Mouse (Mus musculus) liver, embryonic 16.5 days (tissue): ENCODE results near the gene Sept5. TPM values are rescaled to one million over a fixed set of nuclear protein-coding genes. Genes with fewer than 3 reads are reported as not detected.

Source experiments
- ATAC-seq: fragments of 200-750 bp; cut with Nextera tagmentation; 2 replicates; pipeline ENCODE4 v1.8.0; 2017; ENCODE audit warnings: low read depth, mild to moderate bottlenecking, moderate number of reproducible peaks, moderate library complexity
- H3K27ac ChIP-seq: fragments of 300-500 bp; sonication (generic); 2 replicates; pipeline ENCODE4 v1.5.1; 2014; ENCODE audit warnings: mild to moderate bottlenecking, low read length
- H3K27me3 ChIP-seq: fragments of 300-500 bp; sonication (generic); 2 replicates; pipeline ENCODE4 v1.6.1; 2014; ENCODE audit warnings: low read depth, low read length, mixed read lengths; ENCODE audit not compliant: control insufficient read depth, insufficient read depth
- H3K36me3 ChIP-seq: fragments of 300-500 bp; sonication (generic); 2 replicates; pipeline ENCODE4 v1.6.1; 2014; ENCODE audit warnings: mild to moderate bottlenecking; ENCODE audit not compliant: control insufficient read depth, insufficient read depth
- H3K4me1 ChIP-seq: fragments of 300-500 bp; sonication (generic); 2 replicates; pipeline ENCODE4 v1.6.1; 2014; ENCODE audit warnings: low read depth, low read length, mixed read lengths; ENCODE audit not compliant: control insufficient read depth
- H3K4me2 ChIP-seq: fragments of 300-500 bp; sonication (generic); 2 replicates; pipeline ENCODE4 v1.6.1; 2014; ENCODE audit warnings: low read depth, low read length, mixed read lengths
- H3K4me3 ChIP-seq: fragments of 300-500 bp; sonication (generic); 2 replicates; pipeline ENCODE4 v1.5.1; 2014; ENCODE audit warnings: low read depth, mild to moderate bottlenecking, low read length
- H3K9ac ChIP-seq: fragments of 300-500 bp; sonication (generic); 2 replicates; pipeline ENCODE4 v1.6.1; 2014; ENCODE audit warnings: low read depth, low read length
- H3K9me3 ChIP-seq: fragments of 300-500 bp; sonication (generic); replicated peaks from 2 replicates; pipeline ENCODE4 v1.6.1; 2016; ENCODE audit warnings: low read length; ENCODE audit not compliant: control insufficient read depth
- WGBS: fragments of 180-500 bp; shearing (Covaris S2); extraction: QIAGEN DNeasy Blood & Tissue Kit; methylation state at CpG from one replicate; pipeline ENCODE4 v1.1.7; 2014; ENCODE audit not compliant: insufficient replicate concordance; 5-methylcytosine and 5-hydroxymethylcytosine counted together
- polyA plus RNA-seq: library from polyadenylated mRNA; unstranded; fragments of >200 nt; fragmentation: Nextera tagmentation; extraction: Ambion mirVana; gene quantifications from 2 replicates; pipeline ENCODE4 v1.2.1, GENCODE M21; 2015

The Sept5 gene
- 3.0 and 4.2 TPM in 2 replicates for polyA plus RNA-seq

DNA sequence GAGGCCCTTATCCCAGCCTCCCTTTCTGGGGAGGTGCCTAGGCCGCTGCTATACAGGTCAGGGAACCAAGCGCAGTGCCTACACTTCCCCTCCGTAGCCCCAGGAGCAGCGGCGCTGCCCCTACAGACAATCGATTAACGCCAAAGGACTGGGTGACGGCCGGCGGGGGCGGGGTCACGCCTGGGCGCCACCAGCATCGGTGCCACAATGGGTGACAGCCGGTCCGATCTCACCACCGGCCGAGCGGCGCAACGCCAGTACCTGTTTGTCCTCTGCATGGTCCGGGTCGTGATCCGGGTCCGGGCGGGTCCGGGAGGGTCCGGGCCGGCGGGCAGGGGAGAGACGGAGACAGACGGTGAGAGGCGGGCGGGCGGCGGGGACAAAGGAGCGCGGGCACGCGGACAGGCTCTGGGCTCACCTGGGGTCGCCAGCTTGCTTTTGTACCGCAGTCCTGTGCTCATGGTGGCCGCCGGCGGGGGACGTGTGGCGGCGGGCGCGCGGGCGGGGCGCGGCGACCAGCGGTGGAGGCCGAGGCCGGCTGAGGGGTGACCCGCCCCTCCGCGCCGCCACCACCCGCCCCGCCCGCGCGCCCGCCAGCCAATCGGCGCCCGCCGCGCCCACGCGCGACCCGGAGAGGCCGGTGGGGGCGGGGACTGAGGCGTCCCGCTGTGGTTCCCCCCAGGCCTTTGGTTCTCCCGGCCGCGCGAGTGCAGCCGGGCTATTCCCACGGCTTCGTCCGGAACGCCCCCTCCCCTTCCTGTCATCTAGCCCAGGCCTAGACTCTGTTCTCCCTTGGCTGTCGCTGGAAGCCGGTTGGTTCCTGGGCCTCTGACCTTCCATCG lies at the start of gene Sept5:
TSS of gene Sept5 (minus strand) at position 565 of the 842 bp plus-strand sequence.
- peak; percentile 61 for ATAC-seq
- no peak within 1 kb of the TSS for H3K27ac ChIP-seq
- peak within 1 kb of the TSS; percentile 67 for H3K4me3 ChIP-seq
- H3K9me3 ChIP-seq: no peaks in the 10 kb centered on the region
- H3K9ac ChIP-seq: peak within 1 kb of the TSS; percentile 48
- peaks cover 69% of the 10 kb centered on the region for H3K27me3 ChIP-seq
- WGBS: under 1% methylated on average over 78 of the region's 93 CpGs
- peaks cover 12% of the 10 kb centered on the region for H3K4me1 ChIP-seq
- no peaks in the 10 kb centered on the region for H3K36me3 ChIP-seq
- peak within 1 kb of the TSS; percentile 77 for H3K4me2 ChIP-seq

DNA sequence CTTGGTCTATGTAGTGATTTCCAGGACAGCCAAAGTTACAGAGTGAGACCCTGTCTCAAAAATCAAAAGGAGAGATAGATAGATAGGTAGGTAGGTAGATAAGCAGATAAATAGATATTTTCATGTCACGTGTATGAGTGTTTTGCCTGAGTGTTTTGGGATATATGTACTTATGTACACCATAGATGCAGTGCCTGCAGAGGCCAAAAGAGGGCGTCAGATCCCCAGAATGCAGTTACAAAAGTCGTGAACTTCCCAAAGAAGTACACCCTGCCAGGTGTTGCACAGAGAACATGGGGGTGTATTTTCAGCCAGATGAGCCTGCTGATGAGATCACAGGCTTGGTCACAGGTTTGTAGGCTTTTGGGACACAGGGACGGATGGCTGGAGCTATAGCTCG lies 49.4 kb upstream of the Sept5 start:
- 42% methylated on average over 5 of the region's 5 CpGs for WGBS
- no peak overlapping the region for H3K9ac ChIP-seq
- no peak for ATAC-seq
- no peak overlapping the region for H3K4me3 ChIP-seq
- no peak overlapping the region for H3K27ac ChIP-seq
- H3K4me2 ChIP-seq: no peak overlapping the region
- H3K4me1 ChIP-seq: no peaks in the 10 kb centered on the region
- no peaks in the 10 kb centered on the region for H3K36me3 ChIP-seq
- no peaks in the 10 kb centered on the region for H3K27me3 ChIP-seq
- H3K9me3 ChIP-seq: no peaks in the 10 kb centered on the region

DNA sequence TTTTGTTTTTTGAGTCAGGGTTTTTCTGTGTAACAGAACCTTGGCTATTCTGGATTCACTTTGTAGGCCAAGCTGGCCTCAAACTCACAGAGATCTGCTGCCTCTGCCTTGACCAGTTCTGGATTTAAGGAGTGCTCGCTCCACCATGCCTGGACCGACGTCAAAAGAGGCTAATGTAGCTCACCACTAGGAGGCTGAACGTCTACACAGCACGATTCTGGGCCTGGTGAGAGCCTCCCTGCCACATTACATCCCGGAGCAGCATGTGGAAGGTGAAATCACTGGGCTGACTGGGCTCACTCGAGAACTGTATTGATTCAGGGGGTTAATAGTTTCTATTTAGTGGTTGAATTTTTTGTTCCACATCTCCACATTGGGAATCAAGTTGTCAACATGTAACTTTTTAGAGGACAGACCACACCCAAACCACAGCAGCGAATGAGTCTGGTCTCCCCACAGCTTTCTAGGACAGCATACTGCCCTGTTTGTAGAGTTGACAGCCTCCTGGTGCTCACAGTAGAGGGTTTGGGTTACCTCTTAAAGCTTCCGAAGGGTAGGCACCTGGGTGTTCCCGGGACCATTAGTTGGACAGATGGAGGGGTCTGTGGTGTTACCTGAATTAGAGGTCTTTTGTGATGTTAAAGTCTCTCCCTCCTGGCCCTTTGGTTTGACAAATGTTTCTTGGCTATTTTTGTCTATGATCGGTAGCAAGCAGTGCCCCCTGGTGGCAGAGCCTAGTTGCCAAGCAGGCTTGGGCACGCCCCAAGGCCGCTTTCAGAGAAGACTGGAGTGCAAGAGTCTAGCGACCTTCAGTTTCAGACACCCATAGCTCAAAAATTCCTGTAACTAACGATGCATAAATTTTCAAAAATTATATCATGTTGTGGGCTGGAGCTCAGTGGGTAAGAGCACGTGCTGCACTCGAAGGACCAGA lies 48.3 kb upstream of the Sept5 start:
- no peak for ATAC-seq
- H3K27ac ChIP-seq: no peak overlapping the region
- H3K4me1 ChIP-seq: no peaks in the 10 kb centered on the region
- no peaks in the 10 kb centered on the region for H3K36me3 ChIP-seq
- WGBS: 27% methylated on average over 17 of the region's 17 CpGs
- no peak overlapping the region for H3K4me3 ChIP-seq
- H3K9ac ChIP-seq: no peak overlapping the region
- H3K9me3 ChIP-seq: no peaks in the 10 kb centered on the region
- H3K4me2 ChIP-seq: no peak overlapping the region
- no peaks in the 10 kb centered on the region for H3K27me3 ChIP-seq

DNA sequence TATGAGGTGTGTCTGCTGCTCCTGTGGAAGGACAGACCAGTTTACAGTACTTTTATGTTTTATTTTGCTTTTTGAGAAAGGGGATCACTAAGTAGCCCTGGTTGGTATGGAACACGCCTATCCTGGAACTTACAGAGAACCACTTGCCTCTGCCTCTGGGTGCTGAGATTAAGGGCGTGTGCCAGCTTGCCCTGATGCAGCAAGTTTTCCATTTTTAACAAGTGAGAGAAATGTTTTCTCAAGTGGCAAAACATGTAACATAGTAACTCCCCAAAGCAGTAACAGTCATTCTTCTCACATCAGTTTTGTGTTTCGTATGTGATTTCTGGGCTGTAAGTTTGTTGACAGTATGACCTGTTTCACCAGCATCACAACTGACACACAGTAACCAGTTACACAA lies 43.3 kb upstream of the Sept5 start:
- H3K4me3 ChIP-seq: no peak overlapping the region
- WGBS: 56% methylated on average over 3 of the region's 3 CpGs
- no peak overlapping the region for H3K9ac ChIP-seq
- no peak for ATAC-seq
- H3K4me1 ChIP-seq: no peaks in the 10 kb centered on the region
- H3K9me3 ChIP-seq: no peaks in the 10 kb centered on the region
- H3K27me3 ChIP-seq: no peaks in the 10 kb centered on the region
- no peak overlapping the region for H3K4me2 ChIP-seq
- no peak overlapping the region for H3K27ac ChIP-seq
- no peaks in the 10 kb centered on the region for H3K36me3 ChIP-seq

DNA sequence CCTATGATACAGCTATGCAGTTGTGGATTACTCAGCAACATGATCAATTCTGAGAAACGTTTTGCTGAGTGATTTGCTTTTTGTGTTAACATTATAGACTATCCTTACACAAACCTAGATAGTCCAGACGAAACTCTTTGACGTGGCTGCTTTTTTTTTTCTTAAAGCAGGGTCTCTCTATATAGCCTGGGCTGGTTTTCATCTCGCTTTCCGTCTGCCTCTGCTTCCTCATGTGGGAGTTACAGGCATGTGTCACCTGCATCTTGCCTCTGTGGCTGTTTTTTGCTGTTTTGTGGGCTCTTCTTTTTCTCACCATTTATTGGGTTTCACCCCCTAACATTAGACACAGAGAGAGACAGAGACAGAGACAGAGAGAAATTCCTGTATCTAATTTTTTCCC lies 42.3 kb upstream of the Sept5 start:
- no peak for ATAC-seq
- H3K36me3 ChIP-seq: no peaks in the 10 kb centered on the region
- H3K9ac ChIP-seq: no peak overlapping the region
- no peaks in the 10 kb centered on the region for H3K27me3 ChIP-seq
- 43% methylated on average over 5 of the region's 5 CpGs for WGBS
- no peaks in the 10 kb centered on the region for H3K9me3 ChIP-seq
- H3K4me3 ChIP-seq: no peak overlapping the region
- no peak overlapping the region for H3K27ac ChIP-seq
- H3K4me2 ChIP-seq: no peak overlapping the region
- no peaks in the 10 kb centered on the region for H3K4me1 ChIP-seq

DNA sequence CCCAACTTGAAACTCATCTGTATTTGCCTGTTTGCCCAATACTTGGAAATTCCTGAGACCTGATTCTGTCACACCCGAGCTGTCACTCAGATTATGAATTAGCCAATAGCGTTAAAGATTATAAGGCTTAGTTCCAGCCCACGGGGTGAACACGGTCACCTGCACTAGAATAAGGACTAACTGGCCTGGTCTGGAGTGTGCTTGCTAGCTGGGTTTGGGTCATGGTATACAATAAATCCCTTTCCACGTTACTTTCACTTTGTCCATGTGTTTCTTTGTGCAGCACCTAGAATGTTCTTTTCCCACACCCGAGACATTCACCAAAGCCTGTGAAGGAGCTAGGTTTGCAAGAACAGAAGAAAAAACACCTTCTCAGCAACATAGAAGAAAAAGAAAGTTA lies 40.2 kb upstream of the Sept5 start:
- H3K9me3 ChIP-seq: no peaks in the 10 kb centered on the region
- no peaks in the 10 kb centered on the region for H3K36me3 ChIP-seq
- no peak for ATAC-seq
- H3K27me3 ChIP-seq: no peaks in the 10 kb centered on the region
- H3K4me1 ChIP-seq: no peaks in the 10 kb centered on the region
- H3K9ac ChIP-seq: no peak overlapping the region
- no peak overlapping the region for H3K4me3 ChIP-seq
- WGBS: 54% methylated on average over 6 of the region's 6 CpGs
- no peak overlapping the region for H3K4me2 ChIP-seq
- no peak overlapping the region for H3K27ac ChIP-seq

DNA sequence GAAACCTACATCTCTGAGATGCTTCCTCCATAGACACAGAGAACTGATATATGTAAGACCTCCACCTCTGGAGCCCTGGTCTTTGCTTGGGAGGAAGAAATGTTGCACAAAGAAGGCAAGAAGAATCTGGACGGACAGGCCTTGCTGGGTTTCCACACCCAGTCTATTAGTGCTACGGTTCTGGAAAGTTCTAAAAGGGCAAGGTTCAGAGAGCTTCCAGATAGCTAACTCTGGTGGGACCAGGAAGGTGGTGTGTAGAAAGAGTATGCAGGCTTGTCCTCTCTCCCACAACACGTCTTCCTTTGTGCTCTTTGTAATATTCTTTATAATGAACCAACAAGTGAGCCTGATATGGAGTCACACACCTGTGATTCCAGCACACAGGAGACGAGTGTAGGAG lies 28.8 kb upstream of the Sept5 start:
- Histone ChIP-seq H3K4me3 (no peak overlapping the region), H3K4me2 (no peak overlapping the region), H3K4me1 (no peaks in the 10 kb centered on the region), H3K36me3 (no peaks in the 10 kb centered on the region), H3K27ac (no peak overlapping the region), H3K9ac (no peak overlapping the region), H3K9me3 (no peaks in the 10 kb centered on the region), H3K27me3 (no peaks in the 10 kb centered on the region)
- WGBS: 47% methylated on average over 4 of the region's 4 CpGs
- ATAC-seq: no peak

DNA sequence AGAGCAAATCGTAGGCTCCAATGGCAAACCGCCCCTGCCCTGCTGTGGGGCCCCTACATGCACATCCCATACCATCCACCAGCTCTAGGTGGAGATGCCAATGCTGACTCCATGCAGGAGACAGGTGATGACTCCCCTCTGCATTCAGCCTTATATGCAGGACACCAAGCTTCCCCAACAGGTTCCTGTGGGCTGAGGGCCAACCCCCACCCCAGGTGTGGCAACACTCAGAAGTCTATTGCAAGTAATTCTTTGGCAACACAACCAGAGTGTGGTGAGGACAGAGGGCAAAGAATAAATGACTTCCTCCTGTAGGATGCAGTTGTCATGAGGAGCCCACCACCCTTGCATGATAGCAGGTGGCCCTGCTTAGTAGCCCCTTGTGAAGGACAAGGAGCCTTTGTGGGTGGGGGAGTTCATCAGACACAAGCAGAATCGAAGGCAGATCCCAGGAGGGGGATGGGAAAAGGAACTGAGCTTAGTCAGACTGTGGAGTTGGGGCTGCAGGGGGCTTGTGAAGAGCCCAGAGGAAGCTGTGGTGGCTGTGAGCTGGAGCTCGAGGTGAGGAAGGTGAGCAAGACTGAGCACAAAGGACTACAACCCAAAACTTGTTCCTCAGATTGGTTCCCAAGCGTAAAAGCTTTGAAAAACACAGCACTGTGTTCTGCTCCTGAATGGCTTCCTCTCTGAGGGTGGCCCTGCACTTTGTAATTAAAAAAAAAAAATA lies 25.8 kb upstream of the Sept5 start:
- Histone ChIP-seq H3K27me3 (no peaks in the 10 kb centered on the region), H3K27ac (peak overlapping the region; percentile 56), H3K9me3 (no peaks in the 10 kb centered on the region), H3K36me3 (no peaks in the 10 kb centered on the region), H3K4me1 (no peaks in the 10 kb centered on the region), H3K9ac (no peak overlapping the region), H3K4me2 (no peak overlapping the region), H3K4me3 (no peak overlapping the region)
- 31% methylated on average over 5 of the region's 5 CpGs for WGBS
- ATAC-seq: peak; percentile 32; the same call in 1 of the 2 replicates
